Mouse (Mus musculus): ENCODE measurements around the gene Sf1.

Sf1 gene

GRCm38 (mm10) chr19:6419805-6420310, 56.4 kb downstream of the Sf1 start:
- no peak for DNase-seq (ENCODE audit: low spot score)

- DNase-seq (ENCODE audit: low spot score), result no peak
Measured at GRCm38 (mm10) chr19:6420481-6421210, 57.2 kb downstream of the Sf1 start.

- DNase-seq (ENCODE audit: low spot score), result no peak
Measured at GRCm38 (mm10) chr19:6421211-6421590, 57.7 kb downstream of the Sf1 start.

GRCm38 (mm10) chr19:6422014-6422413, 58.5 kb downstream of the Sf1 start:
- DNase-seq (ENCODE audit: low spot score), result no peak

- DNase-seq (ENCODE audit: low spot score), result no peak
Measured at GRCm38 (mm10) chr19:6423241-6423640, 59.8 kb downstream of the Sf1 start.

GRCm38 (mm10) chr19:6424137-6424881, 60.8 kb downstream of the Sf1 start:
- DNase-seq (ENCODE audit: low spot score), result no peak

- no peak for DNase-seq (ENCODE audit: low spot score)
Measured at GRCm38 (mm10) chr19:6425595-6425994, 62.1 kb downstream of the Sf1 start.

- DNase-seq (ENCODE audit: low spot score), result peak; percentile 85
Measured at GRCm38 (mm10) chr19:6426703-6427500, 63.4 kb downstream of the Sf1 start.
